Mouse (Mus musculus) ZHBTc4 (cell line): ENCODE measurements around the gene Cd302.

Source experiments
- DNase-seq: peaks from one replicate; pipeline ENCODE4 v3.0.0-alpha.2; 2011; ENCODE audit warnings: low read depth, low spot score

Cd302 gene

GRCm38 (mm10) chr2:60284467-60284821 lies at the start of gene Cd302:
Gene Cd302, minus strand, starts transcription at chr2:60284488.
- DNase-seq, result no peak

- DNase-seq, result no peak
These were observed 44.4 kb upstream of the Cd302 start for GRCm38 (mm10) chr2:60328641-60329040.

GRCm38 (mm10) chr2:60327581-60327980 lies 43.3 kb upstream of the Cd302 start:
- DNase-seq, result no peak

GRCm38 (mm10) chr2:60326948-60327347 lies 42.7 kb upstream of the Cd302 start:
- DNase-seq, result no peak

GRCm38 (mm10) chr2:60323411-60323810 lies 39.1 kb upstream of the Cd302 start:
- DNase-seq, result peak; percentile 76

GRCm38 (mm10) chr2:60322031-60322726 lies 37.9 kb upstream of the Cd302 start:
- DNase-seq, result no peak

- DNase-seq, result no peak
These were observed 19.5 kb upstream of the Cd302 start for GRCm38 (mm10) chr2:60303796-60304195.

GRCm38 (mm10) chr2:60299323-60299722 lies 15.0 kb upstream of the Cd302 start:
- no peak for DNase-seq

- DNase-seq, result peak; percentile 68
These were observed 14.0 kb upstream of the Cd302 start for GRCm38 (mm10) chr2:60298266-60298665.

GRCm38 (mm10) chr2:60291381-60291780 lies 7.1 kb upstream of the Cd302 start:
- peak; percentile 44 for DNase-seq

- DNase-seq, result no peak
These were observed 5.2 kb upstream of the Cd302 start for GRCm38 (mm10) chr2:60289451-60289850.

GRCm38 (mm10) chr2:60288606-60289005 lies 4.3 kb upstream of the Cd302 start:
- DNase-seq, result no peak

GRCm38 (mm10) chr2:60285107-60285617 lies 874 bp upstream of the Cd302 start:
- DNase-seq, result no peak

GRCm38 (mm10) chr2:60283751-60284466 lies 379 bp downstream of the Cd302 start:
- peak; percentile 71 for DNase-seq

- DNase-seq, result no peak
These were observed 1.0 kb downstream of the Cd302 start for GRCm38 (mm10) chr2:60283208-60283750.

GRCm38 (mm10) chr2:60282625-60283024 lies 1.7 kb downstream of the Cd302 start:
- no peak for DNase-seq

GRCm38 (mm10) chr2:60278627-60279026 lies 5.7 kb downstream of the Cd302 start:
- no peak for DNase-seq

GRCm38 (mm10) chr2:60269856-60270479 lies 14.3 kb downstream of the Cd302 start:
- DNase-seq, result no peak

- no peak for DNase-seq
These were observed 16.7 kb downstream of the Cd302 start for GRCm38 (mm10) chr2:60267567-60267966.

- no peak for DNase-seq
These were observed 23.5 kb downstream of the Cd302 start for GRCm38 (mm10) chr2:60260621-60261350.

GRCm38 (mm10) chr2:60259186-60259585 lies 25.1 kb downstream of the Cd302 start:
- DNase-seq, result no peak

GRCm38 (mm10) chr2:60256751-60257150 lies 27.5 kb downstream of the Cd302 start:
- no peak for DNase-seq
